Mouse (Mus musculus) spleen, postnatal 14 days (tissue): ENCODE data around the gene Tyro3.

Experiments used
- DNase-seq, 2 experiments: peaks; one replicate each; pipeline ENCODE4 v3.0.0; 2021 to 2022; ENCODE audit warnings: low spot score in 2 of 2

Gene Tyro3

GRCm38 (mm10) chr2:119855310-119855850 lies 57.8 kb downstream of the Tyro3 start:
- no peak for DNase-seq

DNA sequence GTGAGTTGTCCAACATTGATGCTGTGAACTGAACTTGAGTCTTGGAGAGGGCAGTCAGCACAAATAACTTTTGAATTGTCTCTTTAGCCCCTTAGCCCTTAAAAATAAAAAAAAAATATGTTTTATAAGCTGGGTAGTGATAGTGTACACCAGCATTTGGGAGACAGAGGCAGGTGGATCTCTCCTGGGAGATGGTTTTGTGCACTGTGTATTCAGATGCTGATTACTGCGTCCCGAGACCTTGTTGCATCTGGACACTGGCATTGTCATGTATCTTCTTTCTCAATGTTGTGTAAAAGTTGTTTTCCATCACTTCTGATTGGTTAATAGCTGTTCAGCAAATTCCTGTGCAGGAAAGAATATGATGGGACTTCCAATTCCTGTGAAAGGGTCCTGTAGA lies 59.8 kb downstream of the Tyro3 start:
- no peak for DNase-seq

GRCm38 (mm10) chr2:119864484-119864883 lies 67.0 kb downstream of the Tyro3 start:
- DNase-seq: no peak
